Mouse (Mus musculus) thymus, adult 2 months (tissue): ENCODE results near the gene Slc9a4. TPM values are rescaled to one million over a fixed set of nuclear protein-coding genes. Genes with fewer than 3 reads are reported as not detected.
"Not testable (repeated sequence)": the region's sequence is repeated elsewhere in the genome, so short reads cannot be mapped to it uniquely, and the experiment has no call there.

ENCODE experiments used
- DNase-seq: peaks from one replicate; pipeline ENCODE4 v3.0.0; 2021
- H3K27ac ChIP-seq: fragments of 200-500 bp; 2 replicates; pipeline ENCODE4 v1.5.1; 2012; ENCODE audit warnings: low read length, control low read depth; ENCODE audit not compliant: control insufficient read depth, insufficient read depth
- H3K27me3 ChIP-seq: fragments of 200-500 bp; 2 replicates; pipeline ENCODE4 v1.6.1; 2012; ENCODE audit warnings: mild to moderate bottlenecking, low read length, moderate library complexity, mixed read lengths; ENCODE audit not compliant: control insufficient read depth, insufficient read depth
- H3K36me3 ChIP-seq: fragments of 200-500 bp; 2 replicates; pipeline ENCODE4 v1.6.1; 2012; ENCODE audit warnings: mild to moderate bottlenecking, low read length, moderate library complexity; ENCODE audit not compliant: control insufficient read depth, insufficient read depth
- H3K4me1 ChIP-seq: fragments of 200-500 bp; replicated peaks from 2 replicates; pipeline ENCODE4 v1.6.1; 2012; ENCODE audit warnings: low read length; ENCODE audit not compliant: control insufficient read depth, insufficient read depth
- H3K4me3 ChIP-seq: fragments of 200-500 bp; 2 replicates; pipeline ENCODE4 v1.5.1; 2012; ENCODE audit warnings: mild to moderate bottlenecking, low read length, control low read depth, moderate library complexity; ENCODE audit not compliant: control insufficient read depth, insufficient read depth
- CTCF ChIP-seq: fragments of 200-500 bp; IDR thresholded peaks from 2 replicates; pipeline ENCODE4 v1.5.1; 2012; ENCODE audit warnings: mild to moderate bottlenecking, control low read depth, low read length, moderate library complexity, borderline replicate concordance; ENCODE audit not compliant: control insufficient read depth, poor library complexity, insufficient read depth; ENCODE audit errors: extremely low read depth
- POLR2A ChIP-seq: fragments of 200-500 bp; IDR thresholded peaks from 2 replicates; pipeline ENCODE4 v1.6.1; 2012; ENCODE audit warnings: mild to moderate bottlenecking, low read length, control low read depth, moderate library complexity; ENCODE audit not compliant: control insufficient read depth, poor library complexity, insufficient read depth; ENCODE audit errors: extremely low read depth
- whole genome bisulfite sequencing: fragments of 180-500 bp; shearing (Covaris S2); methylation state at CpG from one replicate; pipeline ENCODE4 v1.1.7; 2018; 5-methylcytosine and 5-hydroxymethylcytosine counted together
- polyA plus RNA-seq: library from polyadenylated mRNA; depleted of rRNA; stranded (reverse); fragments of >200 nt; gene quantifications from 2 replicates; pipeline ENCODE4 v1.2.3, GENCODE M21; 2012; rRNA removed

The Slc9a4 gene
- polyA plus RNA-seq, 1 experiment: 0.80 TPM

DNA sequence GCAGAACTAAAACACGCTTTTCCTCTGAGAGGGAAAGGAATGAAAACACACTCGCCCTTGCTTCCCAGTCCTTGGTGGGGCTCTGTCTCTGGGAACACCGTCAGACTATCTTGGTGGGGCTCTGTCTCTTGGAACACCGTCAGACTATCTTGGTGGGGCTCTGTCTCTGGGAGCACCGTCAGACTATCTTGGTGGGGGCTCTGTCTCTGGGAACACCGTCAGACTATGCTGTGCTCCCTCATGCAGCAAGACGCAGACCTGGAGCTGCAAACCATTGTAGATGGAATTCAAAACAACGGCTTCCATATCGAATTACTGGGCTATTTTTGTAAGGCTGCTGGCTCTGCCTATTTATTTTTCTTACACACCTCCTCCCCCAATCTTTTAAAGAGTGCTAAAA, 79.6 kb downstream of the Slc9a4 start:
- Histone ChIP-seq H3K4me1 (no peaks in the 10 kb centered on the region), H3K27me3 (no peaks in the 10 kb centered on the region), H3K4me3 (no peak overlapping the region), H3K36me3 (no peaks in the 10 kb centered on the region), H3K27ac (no peak overlapping the region)
- TF ChIP-seq POLR2A (no peak), CTCF (no peak)
- WGBS: 82% methylated on average over 9 of the region's 9 CpGs
- no peak for DNase-seq

DNA sequence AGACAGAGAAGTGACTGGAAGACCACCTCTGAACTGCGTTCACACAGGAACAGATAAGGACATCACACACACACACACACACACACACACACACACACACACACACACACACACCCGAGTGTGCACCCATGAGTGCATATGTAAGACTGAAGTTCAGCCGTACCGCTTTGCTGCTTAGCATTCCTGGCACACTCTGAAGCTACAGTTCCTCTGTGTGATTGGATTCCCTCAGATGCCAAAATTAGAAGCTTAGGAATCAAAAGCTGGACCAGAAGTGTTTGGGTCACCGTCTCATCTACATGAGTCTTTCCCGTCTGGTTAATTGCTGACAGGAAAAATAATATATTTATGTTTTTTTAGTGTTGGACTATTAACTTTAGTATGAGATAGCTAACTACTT, 81.0 kb downstream of the Slc9a4 start:
- whole genome bisulfite sequencing: 96% methylated on average over 6 of the region's 6 CpGs

DNA sequence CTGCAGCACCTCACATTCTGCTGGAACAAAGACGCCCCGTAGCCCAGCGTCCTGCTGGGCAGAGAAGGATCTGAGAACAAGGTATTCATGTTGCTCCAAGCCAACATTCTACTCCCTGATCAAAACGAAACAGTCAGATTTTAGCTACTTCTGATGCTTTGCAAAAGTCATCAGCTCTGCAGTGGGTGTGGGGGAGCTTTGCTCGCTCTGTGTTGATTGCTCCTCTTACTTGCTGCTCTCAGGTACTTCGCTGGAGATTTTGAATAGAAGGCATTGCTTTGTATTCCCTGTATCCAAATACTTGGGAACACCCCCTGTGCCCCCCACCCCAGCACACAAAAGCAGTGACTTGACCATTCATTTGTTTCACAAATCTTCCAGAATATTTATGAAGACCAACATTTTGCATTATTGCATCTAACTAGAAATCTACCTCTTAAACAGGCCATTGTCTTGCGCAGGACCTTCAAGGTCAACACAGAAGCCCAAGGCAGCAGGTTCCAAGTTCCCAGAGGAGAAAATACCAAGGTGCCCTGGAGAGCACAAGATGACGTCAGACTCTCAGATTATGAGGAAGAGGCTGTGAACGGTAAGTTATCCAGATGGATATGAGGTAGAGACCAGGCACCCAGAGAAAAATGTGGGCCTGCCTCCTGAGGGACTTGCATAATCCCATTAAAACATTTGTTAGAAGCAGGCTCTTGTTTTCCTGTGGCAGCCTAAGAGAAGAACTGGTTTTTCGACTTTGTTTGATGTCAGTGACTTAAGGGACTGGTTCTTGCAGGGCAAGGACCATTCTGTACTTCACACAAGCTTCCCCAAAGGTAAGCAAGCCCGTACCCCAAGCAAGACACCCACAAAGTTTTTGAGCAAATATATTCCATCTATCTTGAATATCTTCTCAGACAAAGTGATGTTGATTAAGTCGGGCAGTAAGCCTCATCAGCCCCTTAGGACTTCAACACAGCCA, 85.8 kb downstream of the Slc9a4 start:
- Histone ChIP-seq H3K4me3 (no peak overlapping the region), H3K4me1 (no peaks in the 10 kb centered on the region), H3K36me3 (no peaks in the 10 kb centered on the region), H3K27ac (no peak overlapping the region), H3K27me3 (no peaks in the 10 kb centered on the region)
- WGBS: 70% methylated on average over 12 of the region's 12 CpGs
- TF ChIP-seq CTCF (no peak), POLR2A (no peak)
- DNase-seq: no peak

More for the DNA sequence above, 81.0 kb downstream of the Slc9a4 start:
- DNase-seq: no peak
- no peak for TF ChIP-seq POLR2A
- TF ChIP-seq CTCF: no peak
- Histone ChIP-seq H3K36me3 (no peaks in the 10 kb centered on the region), H3K27ac (no peak overlapping the region), H3K27me3 (no peaks in the 10 kb centered on the region), H3K4me1 (no peaks in the 10 kb centered on the region), H3K4me3 (no peak overlapping the region)

DNA sequence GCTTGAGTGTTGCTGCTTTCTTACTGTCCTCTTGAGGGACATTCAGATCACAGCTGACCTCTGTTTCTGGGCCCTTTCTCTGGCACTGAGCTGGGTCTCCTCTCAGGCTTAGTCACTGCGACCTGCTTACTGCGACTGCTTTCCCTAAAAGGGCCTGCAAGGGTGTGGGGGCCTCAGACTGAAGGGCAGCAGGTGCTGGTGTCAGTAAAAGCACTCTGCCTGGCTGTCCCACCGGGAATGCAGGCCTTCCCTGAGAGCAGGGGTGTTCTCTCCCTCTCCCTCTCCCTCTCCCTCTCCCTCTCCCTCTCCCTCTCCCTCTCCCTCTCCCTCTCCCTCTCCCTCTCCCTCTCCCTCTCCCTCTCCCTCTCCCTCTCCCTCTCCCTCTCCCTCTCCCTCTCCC, 87.6 kb downstream of the Slc9a4 start:
- H3K4me1 ChIP-seq, H3K27ac ChIP-seq, DNase-seq, H3K36me3 ChIP-seq, H3K4me3 ChIP-seq, H3K27me3 ChIP-seq: not testable (repeated sequence)
- WGBS: 54% methylated on average over 3 of the region's 3 CpGs

DNA sequence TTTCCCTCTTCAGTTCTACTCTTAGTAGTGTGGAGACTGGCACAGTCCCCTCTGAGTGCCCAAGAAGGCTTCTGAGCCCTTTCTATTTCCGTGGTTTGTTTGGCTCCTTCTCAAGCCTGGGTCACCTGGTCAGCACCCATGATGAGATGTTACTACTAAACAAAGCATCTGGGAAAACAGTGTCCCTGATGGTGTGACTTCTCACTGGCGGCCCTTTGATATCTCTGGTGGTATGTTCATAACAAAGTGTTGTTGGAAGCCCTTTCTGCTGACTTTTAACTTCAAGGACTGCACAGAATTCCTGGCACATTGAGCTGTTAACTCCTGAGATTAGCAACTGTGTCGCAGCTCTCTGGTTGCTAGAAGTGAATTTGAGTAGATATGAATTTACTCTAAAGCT, 90.1 kb downstream of the Slc9a4 start:
- Histone ChIP-seq H3K36me3 (no peaks in the 10 kb centered on the region), H3K4me3 (no peak overlapping the region), H3K27ac (no peak overlapping the region), H3K27me3 (no peaks in the 10 kb centered on the region), H3K4me1 (no peaks in the 10 kb centered on the region)
- 87% methylated on average over 3 of the region's 3 CpGs for WGBS
- no peak for DNase-seq
- TF ChIP-seq CTCF (no peak), POLR2A (no peak)

DNA sequence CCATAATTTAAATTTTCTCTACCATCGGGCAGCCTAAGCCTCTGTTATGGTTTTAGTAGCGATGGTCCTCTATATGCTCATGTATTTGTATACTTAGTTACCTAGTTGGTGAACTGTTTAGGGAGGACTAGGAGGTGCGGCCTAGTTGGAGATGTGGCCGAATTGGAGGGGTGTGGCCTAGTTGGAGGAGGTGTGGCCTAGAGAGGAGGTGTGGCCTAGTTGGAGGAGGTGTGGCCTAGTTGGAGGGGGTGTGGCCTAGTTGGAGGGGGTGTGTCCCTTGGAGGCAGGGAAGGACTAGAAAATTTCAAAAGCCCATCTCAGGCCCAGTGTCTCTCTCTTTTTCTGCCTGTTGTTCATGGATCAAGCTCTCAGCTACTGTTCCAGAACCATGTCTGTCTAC, 91.6 kb downstream of the Slc9a4 start:
- Histone ChIP-seq H3K27me3 (no peaks in the 10 kb centered on the region), H3K27ac (no peak overlapping the region), H3K4me1 (no peaks in the 10 kb centered on the region), H3K4me3 (no peak overlapping the region), H3K36me3 (no peaks in the 10 kb centered on the region)
- DNase-seq: no peak
- WGBS: 97% methylated on average over 4 of the region's 4 CpGs
- no peak for TF ChIP-seq CTCF
- TF ChIP-seq POLR2A: no peak

DNA sequence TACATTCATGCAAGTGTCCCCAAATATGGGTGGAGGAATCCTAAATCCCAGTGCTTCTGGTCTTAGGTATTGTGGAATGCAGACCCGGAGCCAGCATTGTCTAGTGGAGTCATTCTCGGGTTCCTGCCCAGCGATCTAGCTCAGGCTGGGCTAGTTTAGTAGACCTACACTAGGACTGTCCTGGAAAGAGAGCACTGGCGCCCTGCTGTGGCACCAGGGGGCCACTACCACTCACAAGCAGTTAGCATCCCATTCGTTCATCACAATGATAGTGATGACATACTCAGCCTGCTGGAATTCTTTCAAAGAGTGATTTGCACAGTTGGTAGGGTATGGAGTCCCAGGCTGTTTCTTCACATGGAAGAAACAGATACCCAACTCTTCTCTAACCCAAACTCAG, 97.4 kb downstream of the Slc9a4 start:
- Histone ChIP-seq H3K27ac (no peak overlapping the region), H3K4me1 (peaks cover 14% of the 10 kb centered on the region), H3K27me3 (peaks cover 11% of the 10 kb centered on the region; the same call in 1 of the 2 replicates), H3K36me3 (no peaks in the 10 kb centered on the region), H3K4me3 (no peak overlapping the region)
- WGBS: 61% methylated on average over 5 of the region's 5 CpGs
- no peak for TF ChIP-seq CTCF
- no peak for TF ChIP-seq POLR2A
- DNase-seq: no peak

Other genes with a start within 250 kb of the Slc9a4 start
- gene Il1rl1, start 150.5 kb upstream of the Slc9a4 start, polyA plus RNA-seq: 0.29 and 0.46 TPM in 2 replicates
- 2.5 and 2.7 TPM in 2 replicates for gene Il18r1, start 114.5 kb upstream of the Slc9a4 start, polyA plus RNA-seq
- gene Il18rap, start 64.7 kb upstream of the Slc9a4 start, polyA plus RNA-seq: 0.40 and 0.67 TPM in 2 replicates
- gene Slc9a2, start 100.5 kb downstream of the Slc9a4 start, polyA plus RNA-seq: 7.0 and 7.8 TPM in 2 replicates
- 1.5 and 1.8 TPM in 2 replicates for gene Mfsd9, start 210.6 kb downstream of the Slc9a4 start, polyA plus RNA-seq
- gene Tmem182, start 225.5 kb downstream of the Slc9a4 start, polyA plus RNA-seq: 0.79 and 3.4 TPM in 2 replicates